Mouse (Mus musculus) olfactory bulb, adult 2 months (tissue): ENCODE results near the gene Tat.

ENCODE experiments used
- CTCF ChIP-seq: fragments of 200-500 bp; IDR thresholded peaks from 2 replicates; pipeline ENCODE4 v1.5.1; 2012; ENCODE audit warnings: low read depth, mild to moderate bottlenecking, low read length, moderate library complexity; ENCODE audit not compliant: insufficient read depth
- POLR2A ChIP-seq: fragments of 200-500 bp; IDR thresholded peaks from 2 replicates; pipeline ENCODE4 v1.6.1; 2012; ENCODE audit warnings: mild to moderate bottlenecking, low read depth, low read length, moderate library complexity; ENCODE audit not compliant: insufficient read depth

DNA sequence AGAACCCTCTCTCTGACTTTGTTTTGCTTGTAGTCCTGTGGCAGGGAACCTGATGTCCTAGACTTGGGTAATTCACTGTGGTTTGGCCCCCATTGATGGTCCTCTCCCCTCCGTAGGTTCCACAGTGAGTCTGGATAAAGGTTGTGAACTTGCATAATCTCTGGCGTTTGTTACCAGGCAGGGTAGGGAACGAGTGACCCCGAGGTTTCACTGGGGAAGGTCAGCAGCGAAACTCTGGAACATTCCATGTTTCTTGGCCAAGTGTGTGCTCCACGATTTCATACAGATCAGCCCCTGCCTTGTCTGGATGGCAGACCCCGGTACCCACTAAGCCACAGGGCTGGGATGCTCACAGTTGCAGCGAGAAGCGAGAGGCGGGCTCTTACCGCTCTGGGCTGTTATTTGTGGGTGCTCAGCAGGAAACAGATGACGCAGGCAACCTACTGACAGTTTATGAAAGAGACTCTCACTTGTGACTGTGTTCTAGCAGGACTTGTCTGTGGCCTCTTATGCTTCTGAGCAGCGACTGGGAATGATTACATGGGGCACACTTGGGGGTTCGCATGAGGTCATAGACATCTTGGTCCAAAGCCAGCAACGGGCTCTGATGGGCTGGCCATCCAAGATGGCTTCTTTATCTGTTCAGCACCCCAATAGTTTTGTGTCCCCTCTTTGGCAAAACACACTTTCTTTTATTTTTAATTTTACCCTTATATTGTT, 7.7 kb upstream of the Tat start:
- TF ChIP-seq POLR2A, result no peak
- no peak for TF ChIP-seq CTCF
